Mouse (Mus musculus) mouse trophoblast stem cell (cell line): Measurements from ENCODE around the gene Lgr5.

Experiments
- in situ Hi-C, 2 experiments: fragments of 300-500 bp; cut with MseI, MboI; formaldehyde crosslinking; loops; 2 replicates in 1 of 2; 3 replicates in 1 of 2; pipeline ENCODE4 v1.15.1; 2025

Gene Lgr5

DNA sequence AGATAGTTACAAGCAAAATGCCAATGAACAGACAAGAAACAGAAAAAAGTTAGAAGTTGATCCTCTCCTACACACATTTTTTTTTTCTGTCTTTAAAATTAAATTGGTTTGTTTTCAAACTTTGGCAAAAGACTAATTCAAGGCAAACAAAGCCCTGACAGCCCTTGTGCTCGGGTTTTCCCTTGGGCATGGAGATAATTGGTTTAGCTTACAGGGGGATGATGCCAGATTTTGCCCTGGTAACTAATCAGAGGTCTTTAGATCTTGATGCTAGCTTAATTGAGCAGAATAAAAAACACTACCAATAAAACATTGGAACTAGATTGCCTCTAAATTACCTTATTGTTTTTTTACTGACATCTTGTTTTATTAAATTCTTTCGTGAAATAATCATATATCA is 162.2 kb downstream of the Lgr5 start:
- in situ Hi-C loops: no loop called here

DNA sequence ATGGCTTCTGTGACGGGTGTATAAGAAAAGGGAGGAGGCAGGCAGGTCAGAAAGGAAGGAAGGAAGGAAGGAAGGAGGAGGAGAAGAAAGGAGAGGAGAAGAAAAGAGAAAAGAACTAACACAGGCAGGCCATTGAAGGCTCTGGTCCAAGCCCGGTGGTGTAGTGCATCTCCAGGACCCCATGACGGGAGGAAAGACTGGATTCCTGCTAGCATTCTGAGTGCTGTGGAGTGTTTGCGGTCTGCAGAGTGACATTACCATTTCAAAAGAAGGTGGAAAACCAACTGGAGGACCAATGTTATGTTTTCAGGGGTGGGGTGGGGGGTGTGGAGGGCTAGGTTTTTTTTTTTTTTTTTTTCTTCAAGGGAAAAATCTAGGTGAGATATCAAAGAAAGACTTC is 165.6 kb downstream of the Lgr5 start:
- in situ Hi-C loops: no loop called here

DNA sequence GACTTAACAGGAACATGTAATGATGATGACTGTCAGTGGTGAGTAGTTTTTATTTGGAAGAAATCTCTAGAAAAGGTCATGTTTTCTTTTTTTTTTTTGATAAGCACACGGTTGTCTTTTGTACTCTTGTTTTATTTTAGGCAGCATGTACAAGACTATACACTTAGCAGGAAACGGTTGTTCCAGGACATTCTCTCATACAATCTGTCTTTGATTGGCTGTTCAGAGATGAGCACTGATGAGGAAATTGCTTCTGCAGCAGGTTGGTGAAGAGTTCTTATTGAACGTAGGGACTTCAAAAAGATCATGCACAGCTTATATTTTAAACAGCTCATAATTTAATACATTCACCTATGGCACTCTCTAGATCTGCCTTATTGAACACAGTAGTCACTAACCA is 173.5 kb downstream of the Lgr5 start:
- in situ Hi-C loops: no loop called here

DNA sequence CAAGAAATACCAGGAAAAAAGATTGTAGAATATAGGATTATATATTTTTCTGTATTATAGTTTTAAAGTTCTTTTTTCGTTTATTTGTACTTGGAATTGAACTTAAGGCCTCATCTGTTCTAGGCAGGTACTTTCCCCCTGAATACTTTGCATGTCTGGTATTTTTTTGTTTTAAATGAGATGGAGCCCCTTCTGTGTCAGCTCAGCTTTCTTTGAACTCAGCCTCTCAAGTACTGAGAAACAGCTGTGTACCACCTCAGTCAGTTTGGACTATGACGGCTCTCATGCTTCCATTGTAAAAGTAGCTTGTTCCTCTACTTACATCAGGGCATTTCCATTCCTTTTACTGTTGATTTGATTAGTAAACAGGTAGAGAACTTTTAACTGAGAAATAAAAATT is 174.1 kb downstream of the Lgr5 start:
- in situ Hi-C loops: no loop called here

DNA sequence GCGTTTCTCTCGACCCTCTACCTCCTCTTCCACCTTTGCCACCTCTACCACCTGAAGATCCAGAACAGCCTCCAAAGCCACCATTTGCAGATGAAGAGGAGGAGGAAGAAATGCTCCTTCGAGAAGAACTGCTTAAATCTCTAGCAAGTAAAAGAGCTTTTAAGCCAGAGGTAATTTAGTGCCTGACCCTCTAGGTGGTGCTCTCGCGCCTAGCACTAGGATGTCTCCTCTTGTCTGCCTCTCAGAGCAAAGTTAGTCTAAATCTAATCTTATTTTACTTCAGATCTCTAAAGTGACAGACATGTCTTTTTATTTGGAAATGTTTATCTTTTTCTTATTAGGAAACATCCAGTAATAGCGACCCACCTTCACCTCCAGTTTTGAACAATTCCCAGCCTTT is 181.2 kb downstream of the Lgr5 start:
- in situ Hi-C loops: no loop called here
